Mouse (Mus musculus): ENCODE measurements around the gene Gna13. TPM values are rescaled to one million over a fixed set of nuclear protein-coding genes. Genes with fewer than 3 reads are reported as not detected.

Gna13 gene
- polyA plus RNA-seq, 1 experiment from 2014 or later = 24.5 TPM

DNA sequence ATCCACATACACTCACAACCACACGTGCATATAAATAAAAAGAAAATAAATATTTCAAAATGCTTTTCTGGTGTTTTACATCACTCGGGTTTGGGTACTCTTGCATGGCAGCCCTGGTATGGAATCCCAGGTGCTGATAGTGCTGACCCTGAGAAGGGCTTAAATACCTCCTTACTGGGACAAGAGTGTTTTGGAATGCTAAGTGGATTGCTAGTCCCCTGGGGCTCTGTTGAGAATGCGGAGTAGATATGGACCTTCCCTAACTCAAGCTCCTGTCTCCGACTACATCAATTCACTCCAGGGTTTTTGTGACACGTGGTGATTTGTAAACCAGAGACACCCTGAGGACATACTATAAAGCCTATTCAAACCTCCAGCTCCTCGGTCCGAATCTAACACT is 19.1 kb upstream of the Gna13 start:
- ATAC-seq (ENCODE audit: low read depth) (no peak), DNase-seq (ENCODE audit: low spot score) (no peak)
- no peaks in the 10 kb centered on the region for H3K36me3 ChIP-seq (ENCODE audit: control insufficient read depth, insufficient read depth, low read length)
- peaks cover 22% of the 10 kb centered on the region for H3K4me1 ChIP-seq (ENCODE audit: control insufficient read depth, insufficient read depth, low read length)
- no peaks in the 10 kb centered on the region for H3K27me3 ChIP-seq (replicated peaks; ENCODE audit: control insufficient read depth, insufficient read depth, low read length)
- no peak overlapping the region; the same call in 1 of the 2 replicates for H3K4me2 ChIP-seq (ENCODE audit: low read depth, low read length)
- H3K27ac ChIP-seq (replicated peaks; ENCODE audit: low read depth, low read length) = peak overlapping the region; percentile 44; the same call in 1 of the 2 replicates
- H3K4me3 ChIP-seq (ENCODE audit: low read depth, low read length) = no peak overlapping the region
- WGBS = 25% methylated on average over 7 of the region's 7 CpGs
- H3K9ac ChIP-seq (ENCODE audit: low read depth, low read length) = no peak overlapping the region
- H3K9me3 ChIP-seq (ENCODE audit: control insufficient read depth, low read length) = no peaks in the 10 kb centered on the region

GRCm38 (mm10) chr11:109343991-109344599 is 18.5 kb upstream of the Gna13 start:
- DNase-seq (ENCODE audit: low spot score) (peak; percentile 51), ATAC-seq (ENCODE audit: low read depth) (no peak)
- Histone ChIP-seq H3K4me2 (ENCODE audit: low read depth, low read length) (no peak overlapping the region; the same call in 1 of the 2 replicates), H3K4me3 (ENCODE audit: low read depth, low read length) (no peak overlapping the region), H3K27me3 (replicated peaks; ENCODE audit: control insufficient read depth, insufficient read depth, low read length) (no peaks in the 10 kb centered on the region), H3K9me3 (ENCODE audit: control insufficient read depth, low read length) (no peaks in the 10 kb centered on the region), H3K27ac (replicated peaks; ENCODE audit: low read depth, low read length) (peak overlapping the region; percentile 44; the same call in 1 of the 2 replicates), H3K4me1 (ENCODE audit: control insufficient read depth, insufficient read depth, low read length) (peaks cover 22% of the 10 kb centered on the region), H3K9ac (ENCODE audit: low read depth, low read length) (peak overlapping the region; percentile 30; the same call in 1 of the 2 replicates), H3K36me3 (ENCODE audit: control insufficient read depth, insufficient read depth, low read length) (no peaks in the 10 kb centered on the region)
- WGBS = 20% methylated on average over 10 of the region's 10 CpGs

- H3K4me2 ChIP-seq (ENCODE audit: low read depth, low read length) = peak overlapping the region; percentile 32
- H3K27me3 ChIP-seq (replicated peaks; ENCODE audit: control insufficient read depth, insufficient read depth, low read length) = no peaks in the 10 kb centered on the region
- H3K4me1 ChIP-seq (ENCODE audit: control insufficient read depth, insufficient read depth, low read length) = peaks cover 22% of the 10 kb centered on the region
- H3K9me3 ChIP-seq (ENCODE audit: control insufficient read depth, low read length) = no peaks in the 10 kb centered on the region
- ATAC-seq (ENCODE audit: low read depth) (peak; percentile 91), DNase-seq (ENCODE audit: low spot score) (peak; percentile 91)
- H3K36me3 ChIP-seq (ENCODE audit: control insufficient read depth, insufficient read depth, low read length) = no peaks in the 10 kb centered on the region
- H3K27ac ChIP-seq (replicated peaks; ENCODE audit: low read depth, low read length) = peak overlapping the region; percentile 58; the same call in 1 of the 2 replicates
- WGBS = 37% methylated on average over 10 of the region's 10 CpGs
- H3K9ac ChIP-seq (ENCODE audit: low read depth, low read length) = no peak overlapping the region
- no peak overlapping the region for H3K4me3 ChIP-seq (ENCODE audit: low read depth, low read length)
These were observed 15.2 kb upstream of the Gna13 start for GRCm38 (mm10) chr11:109347242-109347959.

DNA sequence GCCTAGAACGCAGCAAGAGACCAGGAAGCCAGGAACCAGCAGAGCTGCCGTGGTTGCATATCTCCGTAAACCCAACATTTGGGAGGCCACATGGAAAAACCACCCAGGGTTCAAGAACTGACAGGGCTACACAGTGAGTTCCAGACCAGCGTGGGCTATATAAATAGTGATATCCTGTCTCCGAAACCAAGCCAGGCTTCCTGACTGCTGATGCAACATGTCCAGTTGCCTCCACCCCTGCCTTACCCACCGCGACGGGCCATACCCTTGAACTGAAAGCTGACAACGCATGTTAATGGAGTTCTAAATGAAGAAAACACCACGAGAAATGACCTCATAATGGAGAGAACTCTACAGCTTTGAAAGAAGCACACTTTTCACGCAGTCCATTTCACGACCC is 14.2 kb upstream of the Gna13 start:
- Histone ChIP-seq H3K27ac (replicated peaks; ENCODE audit: low read depth, low read length) (no peak overlapping the region), H3K4me2 (ENCODE audit: low read depth, low read length) (no peak overlapping the region), H3K36me3 (ENCODE audit: control insufficient read depth, insufficient read depth, low read length) (no peaks in the 10 kb centered on the region), H3K27me3 (replicated peaks; ENCODE audit: control insufficient read depth, insufficient read depth, low read length) (no peaks in the 10 kb centered on the region), H3K4me1 (ENCODE audit: control insufficient read depth, insufficient read depth, low read length) (peaks cover 22% of the 10 kb centered on the region), H3K9me3 (ENCODE audit: control insufficient read depth, low read length) (no peaks in the 10 kb centered on the region), H3K9ac (ENCODE audit: low read depth, low read length) (no peak overlapping the region), H3K4me3 (ENCODE audit: low read depth, low read length) (no peak overlapping the region)
- ATAC-seq (ENCODE audit: low read depth) (no peak), DNase-seq (ENCODE audit: low spot score) (no peak)
- 81% methylated on average over 12 of the region's 12 CpGs for WGBS

DNA sequence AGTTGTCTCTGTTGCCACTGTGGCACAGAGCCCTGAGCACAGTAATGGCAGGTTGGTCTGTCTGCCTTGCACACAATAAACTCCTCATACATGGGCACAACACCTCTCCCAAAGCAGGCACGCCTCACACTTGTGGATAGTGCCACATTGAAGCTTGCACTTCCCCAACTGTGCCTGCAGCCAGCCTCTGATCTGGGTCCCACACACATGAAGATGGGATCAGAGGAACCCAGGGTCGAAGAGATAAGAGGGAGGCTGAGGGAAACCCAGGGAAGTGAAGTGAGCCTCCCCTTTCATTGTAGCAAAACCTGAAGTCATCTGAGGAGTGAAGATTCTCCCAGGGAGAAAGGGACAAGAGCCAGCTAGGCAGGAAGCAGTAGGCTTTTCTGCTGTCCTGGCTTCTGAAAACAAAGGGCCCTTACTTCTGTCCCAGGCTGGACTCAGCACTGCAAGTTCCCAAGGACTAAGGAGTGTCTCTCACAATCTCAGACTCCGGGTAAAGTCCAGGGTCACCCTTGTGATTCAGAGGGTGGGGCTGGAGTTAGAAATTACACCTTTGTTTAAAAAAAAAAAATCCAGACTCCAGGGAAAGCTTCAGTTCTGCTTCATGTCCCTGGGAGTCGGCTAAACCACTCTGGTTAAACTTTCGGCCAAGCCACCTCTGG is 12.8 kb upstream of the Gna13 start:
- H3K27ac ChIP-seq (replicated peaks; ENCODE audit: low read depth, low read length) = no peak overlapping the region
- WGBS = 58% methylated on average over 5 of the region's 5 CpGs
- no peak for DNase-seq (ENCODE audit: low spot score)
- H3K9ac ChIP-seq (ENCODE audit: low read depth, low read length) = no peak overlapping the region
- H3K4me3 ChIP-seq (ENCODE audit: low read depth, low read length) = no peak overlapping the region
- H3K27me3 ChIP-seq (replicated peaks; ENCODE audit: control insufficient read depth, insufficient read depth, low read length) = no peaks in the 10 kb centered on the region
- no peak for ATAC-seq (ENCODE audit: low read depth)
- H3K4me1 ChIP-seq (ENCODE audit: control insufficient read depth, insufficient read depth, low read length) = peaks cover 22% of the 10 kb centered on the region
- no peak overlapping the region for H3K4me2 ChIP-seq (ENCODE audit: low read depth, low read length)
- no peaks in the 10 kb centered on the region for H3K9me3 ChIP-seq (ENCODE audit: control insufficient read depth, low read length)
- no peaks in the 10 kb centered on the region for H3K36me3 ChIP-seq (ENCODE audit: control insufficient read depth, insufficient read depth, low read length)

GRCm38 (mm10) chr11:109350317-109350714 is 12.3 kb upstream of the Gna13 start:
- no peak for DNase-seq (ENCODE audit: low spot score)
- no peak overlapping the region for H3K4me2 ChIP-seq (ENCODE audit: low read depth, low read length)
- no peak overlapping the region for H3K9ac ChIP-seq (ENCODE audit: low read depth, low read length)
- 83% methylated on average over 7 of the region's 7 CpGs for WGBS
- no peak overlapping the region for H3K27ac ChIP-seq (replicated peaks; ENCODE audit: low read depth, low read length)
- H3K4me3 ChIP-seq (ENCODE audit: low read depth, low read length) = no peak overlapping the region
- no peak for ATAC-seq (ENCODE audit: low read depth)
- no peaks in the 10 kb centered on the region for H3K9me3 ChIP-seq (ENCODE audit: control insufficient read depth, low read length)
- no peaks in the 10 kb centered on the region for H3K27me3 ChIP-seq (replicated peaks; ENCODE audit: control insufficient read depth, insufficient read depth, low read length)
- no peaks in the 10 kb centered on the region for H3K36me3 ChIP-seq (ENCODE audit: control insufficient read depth, insufficient read depth, low read length)
- H3K4me1 ChIP-seq (ENCODE audit: control insufficient read depth, insufficient read depth, low read length) = peaks cover 22% of the 10 kb centered on the region

GRCm38 (mm10) chr11:109351489-109351888 is 11.1 kb upstream of the Gna13 start:
- WGBS = 79% methylated on average over 4 of the region's 4 CpGs

DNA sequence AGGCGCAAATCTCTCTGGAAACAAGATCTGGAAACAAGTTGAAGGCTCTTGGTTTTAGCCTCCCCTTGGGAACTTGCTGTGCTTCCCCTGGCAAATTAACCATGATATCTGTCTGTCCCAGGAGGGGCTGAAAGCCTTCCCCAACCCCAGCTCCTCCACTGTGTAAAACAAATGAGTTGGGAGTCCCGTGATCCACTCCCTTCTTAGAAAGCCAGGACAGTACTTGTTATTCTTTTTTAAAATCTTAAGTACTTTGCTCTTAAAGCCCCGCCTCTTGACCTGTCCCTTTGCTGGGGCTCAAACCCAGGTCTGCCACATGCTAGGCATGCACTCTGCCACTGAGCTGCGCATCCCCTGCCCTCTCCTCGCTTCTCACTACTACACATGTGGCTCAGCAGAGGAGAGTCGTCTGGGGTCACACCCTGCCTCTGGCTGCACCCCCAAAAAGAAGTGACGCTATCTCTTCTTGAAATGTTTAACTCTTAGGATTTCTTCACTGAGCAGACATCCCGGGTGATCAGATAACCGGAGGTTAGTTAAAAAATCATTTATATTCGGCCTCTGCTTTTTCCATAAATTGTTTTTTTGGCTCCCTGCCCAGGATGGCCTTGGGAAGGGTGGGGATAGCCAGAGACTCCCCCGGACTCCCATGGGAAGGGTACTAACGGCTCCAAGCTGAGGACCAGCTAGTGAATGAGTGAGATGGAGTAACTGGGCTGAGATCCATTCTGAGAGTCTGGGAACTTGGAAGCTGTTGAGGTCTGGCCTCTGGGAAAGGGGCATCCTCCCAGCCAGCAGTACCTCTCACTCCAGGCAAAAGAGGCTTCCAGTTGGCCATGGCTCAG is 9.0 kb upstream of the Gna13 start:
- Histone ChIP-seq H3K9me3 (ENCODE audit: control insufficient read depth, low read length) (no peaks in the 10 kb centered on the region), H3K4me1 (ENCODE audit: control insufficient read depth, insufficient read depth, low read length) (peaks cover 12% of the 10 kb centered on the region), H3K27ac (replicated peaks; ENCODE audit: low read depth, low read length) (no peak overlapping the region), H3K9ac (ENCODE audit: low read depth, low read length) (no peak overlapping the region), H3K36me3 (ENCODE audit: control insufficient read depth, insufficient read depth, low read length) (no peaks in the 10 kb centered on the region), H3K4me2 (ENCODE audit: low read depth, low read length) (no peak overlapping the region), H3K4me3 (ENCODE audit: low read depth, low read length) (no peak overlapping the region), H3K27me3 (replicated peaks; ENCODE audit: control insufficient read depth, insufficient read depth, low read length) (no peaks in the 10 kb centered on the region)
- ATAC-seq (ENCODE audit: low read depth) (0 out of 2 replicates have a peak, but pooled peaks have one; percentile 23), DNase-seq (ENCODE audit: low spot score) (peak; percentile 23)
- WGBS = 48% methylated on average over 12 of the region's 12 CpGs

More at GRCm38 (mm10) chr11:109351489-109351888, 11.1 kb upstream of the Gna13 start:
- no peaks in the 10 kb centered on the region for H3K36me3 ChIP-seq (ENCODE audit: control insufficient read depth, insufficient read depth, low read length)
- peaks cover 22% of the 10 kb centered on the region for H3K4me1 ChIP-seq (ENCODE audit: control insufficient read depth, insufficient read depth, low read length)
- H3K4me3 ChIP-seq (ENCODE audit: low read depth, low read length) = no peak overlapping the region
- no peak for DNase-seq (ENCODE audit: low spot score)
- no peaks in the 10 kb centered on the region for H3K27me3 ChIP-seq (replicated peaks; ENCODE audit: control insufficient read depth, insufficient read depth, low read length)
- no peak overlapping the region for H3K27ac ChIP-seq (replicated peaks; ENCODE audit: low read depth, low read length)
- no peak for ATAC-seq (ENCODE audit: low read depth)
- no peak overlapping the region for H3K9ac ChIP-seq (ENCODE audit: low read depth, low read length)
- H3K9me3 ChIP-seq (ENCODE audit: control insufficient read depth, low read length) = no peaks in the 10 kb centered on the region
- H3K4me2 ChIP-seq (ENCODE audit: low read depth, low read length) = no peak overlapping the region
